Mouse (Mus musculus): ENCODE results near the gene Golgb1. TPM values are rescaled to one million over a fixed set of nuclear protein-coding genes. Genes with fewer than 3 reads are reported as not detected.

The Golgb1 gene
- polyA plus RNA-seq, 1 experiment from 2014 or later = 88.6 TPM

DNA sequence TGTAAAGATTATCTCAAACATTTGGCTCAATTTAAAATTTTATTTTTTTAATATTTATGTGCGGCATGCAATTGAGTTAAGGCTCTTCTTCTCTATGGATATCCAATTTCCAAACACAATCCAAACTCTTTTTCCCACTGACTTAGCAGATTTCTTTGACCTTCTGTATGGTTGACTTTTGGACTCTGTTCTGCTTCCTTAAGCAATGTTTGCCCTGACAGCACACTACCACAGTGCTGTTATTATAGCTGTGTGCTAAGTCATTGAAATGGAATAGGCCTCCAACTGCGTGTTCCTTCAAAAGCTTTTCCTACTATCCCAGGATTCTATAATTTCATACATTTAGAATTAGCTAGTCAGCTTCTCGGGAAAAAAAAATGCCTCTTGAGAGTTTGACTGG lies 68.7 kb downstream of the Golgb1 start:
- Histone ChIP-seq H3K9ac (replicated peaks; ENCODE audit: low read length) (no peak overlapping the region), H3K4me1 (ENCODE audit: control insufficient read depth, insufficient read depth, low read length) (peaks cover 3% of the 10 kb centered on the region; the same call in 1 of the 2 replicates), H3K36me3 (ENCODE audit: control insufficient read depth, insufficient read depth, low read length) (no peaks in the 10 kb centered on the region), H3K27ac (replicated peaks; ENCODE audit: low read depth, low read length) (no peak overlapping the region), H3K27me3 (ENCODE audit: control insufficient read depth, insufficient read depth, low read length) (no peaks in the 10 kb centered on the region), H3K4me3 (replicated peaks; ENCODE audit: low read depth, low read length) (no peak overlapping the region), H3K4me2 (ENCODE audit: low read length) (no peak overlapping the region), H3K9me3 (ENCODE audit: control insufficient read depth, low read length) (no peaks in the 10 kb centered on the region)
- no peak for DNase-seq
- ATAC-seq (ENCODE audit: low FRiP score, low TSS enrichment) = no peak
- 94% methylated on average over 3 of the region's 3 CpGs for WGBS

DNA sequence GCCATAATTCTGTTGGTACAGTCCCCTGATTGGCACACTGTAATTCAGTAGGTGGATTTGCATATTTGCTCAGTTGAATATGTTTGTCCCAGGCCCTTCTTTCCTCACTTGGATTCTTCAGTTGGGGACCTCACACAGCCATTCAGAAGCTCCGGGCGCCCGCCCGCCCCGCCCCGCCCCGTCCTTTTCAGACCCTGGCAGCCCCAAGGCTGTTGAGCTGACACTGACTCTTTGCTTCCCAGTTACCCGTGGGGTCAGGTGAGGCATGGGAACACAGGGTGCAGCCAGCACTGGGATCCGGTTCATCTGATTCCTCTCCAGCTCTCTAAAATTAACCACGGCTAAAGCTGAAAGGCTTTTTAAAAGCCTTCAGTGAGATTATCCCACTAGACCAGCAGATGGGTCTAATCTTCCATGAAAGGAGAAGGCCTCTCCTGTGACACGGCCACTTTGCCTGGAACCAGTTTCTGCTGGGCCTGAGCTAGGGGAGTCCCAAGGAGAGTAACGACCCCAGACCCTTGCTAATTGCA lies 70.0 kb downstream of the Golgb1 start:
- no peaks in the 10 kb centered on the region for H3K36me3 ChIP-seq (ENCODE audit: control insufficient read depth, insufficient read depth, low read length)
- no peak overlapping the region for H3K4me2 ChIP-seq (ENCODE audit: low read length)
- WGBS = 6% methylated on average over 12 of the region's 12 CpGs
- no peaks in the 10 kb centered on the region for H3K27me3 ChIP-seq (ENCODE audit: control insufficient read depth, insufficient read depth, low read length)
- H3K4me1 ChIP-seq (ENCODE audit: control insufficient read depth, insufficient read depth, low read length) = peaks cover 3% of the 10 kb centered on the region; the same call in 1 of the 2 replicates
- H3K4me3 ChIP-seq (replicated peaks; ENCODE audit: low read depth, low read length) = no peak overlapping the region
- DNase-seq (peak; percentile 31), ATAC-seq (ENCODE audit: low FRiP score, low TSS enrichment) (peak; percentile 60; the same call in 1 of the 2 replicates)
- H3K27ac ChIP-seq (replicated peaks; ENCODE audit: low read depth, low read length) = no peak overlapping the region
- no peaks in the 10 kb centered on the region for H3K9me3 ChIP-seq (ENCODE audit: control insufficient read depth, low read length)
- H3K9ac ChIP-seq (replicated peaks; ENCODE audit: low read length) = no peak overlapping the region

DNA sequence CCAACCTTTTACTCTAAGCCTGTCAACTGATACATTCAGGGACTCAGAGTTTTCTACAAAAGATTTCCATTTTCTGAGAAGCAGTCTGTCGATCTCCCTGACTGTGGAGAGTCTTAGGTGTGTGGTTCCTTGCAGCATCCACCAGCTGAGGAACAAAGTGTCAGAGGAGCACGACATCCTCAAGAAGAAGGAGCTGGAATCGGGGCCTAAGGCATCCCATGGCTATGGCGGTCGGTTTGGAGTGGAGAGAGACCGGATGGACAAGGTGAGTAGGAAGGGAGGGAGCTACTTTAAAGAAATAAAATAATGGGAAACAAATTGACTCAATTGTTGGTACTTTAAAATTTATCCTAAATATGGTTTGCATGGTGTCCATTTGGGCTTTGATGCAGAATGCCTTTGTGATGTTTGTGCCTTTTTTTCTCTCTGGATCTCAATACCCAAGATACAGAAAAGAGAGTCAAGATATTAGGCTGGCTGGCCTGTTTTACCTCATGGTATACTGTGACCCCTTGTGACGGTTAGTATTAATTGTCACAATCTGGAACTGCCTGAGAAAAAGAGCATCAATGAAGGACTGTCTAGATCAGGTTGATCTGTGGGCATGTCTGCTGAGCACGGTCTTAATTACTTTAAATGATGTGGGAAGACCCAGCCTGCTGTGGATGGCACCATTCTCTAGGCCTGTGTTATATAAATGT lies 71.7 kb downstream of the Golgb1 start:
- H3K4me1 ChIP-seq (ENCODE audit: control insufficient read depth, insufficient read depth, low read length) = peaks cover 3% of the 10 kb centered on the region; the same call in 1 of the 2 replicates
- 88% methylated on average over 8 of the region's 8 CpGs for WGBS
- H3K4me3 ChIP-seq (replicated peaks; ENCODE audit: low read depth, low read length) = no peak overlapping the region
- no peak overlapping the region for H3K27ac ChIP-seq (replicated peaks; ENCODE audit: low read depth, low read length)
- no peak for DNase-seq
- ATAC-seq (ENCODE audit: low FRiP score, low TSS enrichment) = no peak
- H3K36me3 ChIP-seq (ENCODE audit: control insufficient read depth, insufficient read depth, low read length) = no peaks in the 10 kb centered on the region
- no peak overlapping the region for H3K9ac ChIP-seq (replicated peaks; ENCODE audit: low read length)
- H3K9me3 ChIP-seq (ENCODE audit: control insufficient read depth, low read length) = no peaks in the 10 kb centered on the region
- H3K4me2 ChIP-seq (ENCODE audit: low read length) = no peak overlapping the region
- H3K27me3 ChIP-seq (ENCODE audit: control insufficient read depth, insufficient read depth, low read length) = no peaks in the 10 kb centered on the region

- H3K4me3 ChIP-seq (replicated peaks; ENCODE audit: low read depth, low read length) = no peak overlapping the region
- ATAC-seq (ENCODE audit: low FRiP score, low TSS enrichment) = no peak
- H3K9ac ChIP-seq (replicated peaks; ENCODE audit: low read length) = no peak overlapping the region
- no peaks in the 10 kb centered on the region for H3K36me3 ChIP-seq (ENCODE audit: control insufficient read depth, insufficient read depth, low read length)
- H3K27ac ChIP-seq (replicated peaks; ENCODE audit: low read depth, low read length) = no peak overlapping the region
- WGBS = 63% methylated on average over 4 of the region's 4 CpGs
- H3K9me3 ChIP-seq (ENCODE audit: control insufficient read depth, low read length) = no peaks in the 10 kb centered on the region
- no peaks in the 10 kb centered on the region for H3K27me3 ChIP-seq (ENCODE audit: control insufficient read depth, insufficient read depth, low read length)
- peak; percentile 19 for DNase-seq
- no peak overlapping the region for H3K4me2 ChIP-seq (ENCODE audit: low read length)
- H3K4me1 ChIP-seq (ENCODE audit: control insufficient read depth, insufficient read depth, low read length) = peaks cover 3% of the 10 kb centered on the region; the same call in 1 of the 2 replicates
These were observed 72.8 kb downstream of the Golgb1 start for GRCm38 (mm10) chr16:36947646-36948197.

- Histone ChIP-seq H3K36me3 (ENCODE audit: control insufficient read depth, insufficient read depth, low read length) (no peaks in the 10 kb centered on the region), H3K4me1 (ENCODE audit: control insufficient read depth, insufficient read depth, low read length) (peaks cover 3% of the 10 kb centered on the region; the same call in 1 of the 2 replicates), H3K9ac (replicated peaks; ENCODE audit: low read length) (no peak overlapping the region), H3K9me3 (ENCODE audit: control insufficient read depth, low read length) (no peaks in the 10 kb centered on the region), H3K27me3 (ENCODE audit: control insufficient read depth, insufficient read depth, low read length) (no peaks in the 10 kb centered on the region), H3K4me3 (replicated peaks; ENCODE audit: low read depth, low read length) (no peak overlapping the region), H3K4me2 (ENCODE audit: low read length) (no peak overlapping the region), H3K27ac (replicated peaks; ENCODE audit: low read depth, low read length) (no peak overlapping the region)
- DNase-seq (no peak), ATAC-seq (ENCODE audit: low FRiP score, low TSS enrichment) (no peak)
- 67% methylated on average over 8 of the region's 8 CpGs for WGBS
These were observed 74.8 kb downstream of the Golgb1 start for GRCm38 (mm10) chr16:36949614-36950336.

DNA sequence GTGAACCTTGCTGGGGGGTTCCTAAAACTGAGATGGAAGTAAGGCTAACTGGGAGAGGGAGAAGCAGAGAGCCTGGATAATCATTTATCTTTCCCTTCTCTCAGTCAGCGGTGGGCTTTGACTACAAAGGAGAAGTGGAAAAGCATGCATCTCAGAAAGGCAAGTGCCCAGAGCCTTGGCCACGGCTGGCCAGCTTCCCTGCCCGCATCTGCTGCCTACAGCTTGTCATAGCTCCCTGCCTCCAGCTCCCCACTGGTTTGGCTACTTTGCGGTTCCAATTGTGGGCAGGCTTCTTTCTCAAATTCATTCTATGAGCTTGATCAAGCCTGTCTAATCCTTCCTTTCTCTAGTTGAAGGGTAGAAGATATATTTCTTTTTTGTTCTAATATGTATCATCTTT lies 76.1 kb downstream of the Golgb1 start:
- no peak overlapping the region for H3K4me2 ChIP-seq (ENCODE audit: low read length)
- H3K27ac ChIP-seq (replicated peaks; ENCODE audit: low read depth, low read length) = no peak overlapping the region
- no peaks in the 10 kb centered on the region for H3K27me3 ChIP-seq (ENCODE audit: control insufficient read depth, insufficient read depth, low read length)
- H3K9me3 ChIP-seq (ENCODE audit: control insufficient read depth, low read length) = no peaks in the 10 kb centered on the region
- no peak for DNase-seq
- no peak for ATAC-seq (ENCODE audit: low FRiP score, low TSS enrichment)
- WGBS = 7% methylated on average over 4 of the region's 4 CpGs
- no peaks in the 10 kb centered on the region for H3K36me3 ChIP-seq (ENCODE audit: control insufficient read depth, insufficient read depth, low read length)
- no peak overlapping the region for H3K9ac ChIP-seq (replicated peaks; ENCODE audit: low read length)
- H3K4me1 ChIP-seq (ENCODE audit: control insufficient read depth, insufficient read depth, low read length) = no peaks in the 10 kb centered on the region
- no peak overlapping the region for H3K4me3 ChIP-seq (replicated peaks; ENCODE audit: low read depth, low read length)

DNA sequence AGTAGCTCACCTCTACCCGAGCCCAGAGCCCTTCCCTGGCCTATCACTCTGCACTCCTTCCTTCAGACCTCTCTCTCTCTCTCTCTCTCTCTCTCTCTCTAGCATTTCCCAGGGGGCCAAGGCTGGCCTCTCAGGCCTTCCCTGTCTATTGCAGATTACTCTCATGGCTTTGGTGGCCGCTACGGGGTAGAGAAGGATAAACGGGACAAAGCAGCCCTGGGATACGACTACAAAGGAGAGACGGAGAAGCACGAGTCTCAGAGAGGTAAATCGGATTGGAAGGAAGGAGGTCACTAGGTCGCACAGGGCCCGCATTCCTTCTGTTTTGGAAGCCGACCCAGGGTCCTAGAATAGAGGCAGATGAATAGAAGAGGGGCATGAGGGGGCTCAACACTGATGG lies 80.2 kb downstream of the Golgb1 start:
- ATAC-seq (ENCODE audit: low FRiP score, low TSS enrichment) = no peak
- H3K4me1 ChIP-seq (ENCODE audit: control insufficient read depth, insufficient read depth, low read length) = no peaks in the 10 kb centered on the region
- WGBS = 11% methylated on average over 11 of the region's 11 CpGs
- no peak for DNase-seq
- H3K4me2 ChIP-seq (ENCODE audit: low read length) = no peak overlapping the region
- no peaks in the 10 kb centered on the region for H3K27me3 ChIP-seq (ENCODE audit: control insufficient read depth, insufficient read depth, low read length)
- no peaks in the 10 kb centered on the region for H3K9me3 ChIP-seq (ENCODE audit: control insufficient read depth, low read length)
- H3K36me3 ChIP-seq (ENCODE audit: control insufficient read depth, insufficient read depth, low read length) = no peaks in the 10 kb centered on the region
- no peak overlapping the region for H3K9ac ChIP-seq (replicated peaks; ENCODE audit: low read length)
- H3K4me3 ChIP-seq (replicated peaks; ENCODE audit: low read depth, low read length) = no peak overlapping the region
- H3K27ac ChIP-seq (replicated peaks; ENCODE audit: low read depth, low read length) = no peak overlapping the region

DNA sequence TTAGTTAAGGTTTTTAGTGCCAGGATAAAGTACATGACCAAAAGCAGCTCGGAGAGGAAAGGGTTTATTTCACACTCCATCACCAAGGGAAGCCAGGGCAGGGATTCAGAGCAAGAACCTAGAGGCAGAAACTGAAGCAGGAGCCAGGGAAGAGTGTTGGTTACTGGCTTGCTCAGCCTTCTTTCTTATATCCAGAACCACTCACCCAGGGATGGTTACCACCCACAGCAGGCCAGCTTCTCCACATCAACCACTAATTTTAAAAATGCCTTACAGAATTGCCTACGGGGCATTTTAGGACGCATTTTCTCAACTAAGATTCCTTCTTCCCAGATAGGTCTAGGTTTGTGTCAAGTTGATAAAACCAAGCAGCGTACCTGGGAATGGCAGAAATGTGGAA lies 88.5 kb downstream of the Golgb1 start:
- H3K36me3 ChIP-seq (ENCODE audit: control insufficient read depth, insufficient read depth, low read length) = no peaks in the 10 kb centered on the region
- H3K4me1 ChIP-seq (ENCODE audit: control insufficient read depth, insufficient read depth, low read length) = no peaks in the 10 kb centered on the region
- no peaks in the 10 kb centered on the region for H3K9me3 ChIP-seq (ENCODE audit: control insufficient read depth, low read length)
- H3K27ac ChIP-seq (replicated peaks; ENCODE audit: low read depth, low read length) = no peak overlapping the region
- H3K4me2 ChIP-seq (ENCODE audit: low read length) = no peak overlapping the region
- H3K9ac ChIP-seq (replicated peaks; ENCODE audit: low read length) = no peak overlapping the region
- H3K4me3 ChIP-seq (replicated peaks; ENCODE audit: low read depth, low read length) = no peak overlapping the region
- DNase-seq (no peak), ATAC-seq (ENCODE audit: low FRiP score, low TSS enrichment) (no peak)
- 88% methylated on average over 4 of the region's 4 CpGs for WGBS
- H3K27me3 ChIP-seq (ENCODE audit: control insufficient read depth, insufficient read depth, low read length) = no peaks in the 10 kb centered on the region

All from midbrain, embryonic 14.5 days (tissue).